Mouse (Mus musculus) MN1 (cell line): ENCODE data around the gene Rerg.

Source experiments
- DNase-seq: peaks from one replicate; pipeline ENCODE4 v3.0.0-alpha.2; 2016; ENCODE audit warnings: low spot score

Rerg gene

DNA sequence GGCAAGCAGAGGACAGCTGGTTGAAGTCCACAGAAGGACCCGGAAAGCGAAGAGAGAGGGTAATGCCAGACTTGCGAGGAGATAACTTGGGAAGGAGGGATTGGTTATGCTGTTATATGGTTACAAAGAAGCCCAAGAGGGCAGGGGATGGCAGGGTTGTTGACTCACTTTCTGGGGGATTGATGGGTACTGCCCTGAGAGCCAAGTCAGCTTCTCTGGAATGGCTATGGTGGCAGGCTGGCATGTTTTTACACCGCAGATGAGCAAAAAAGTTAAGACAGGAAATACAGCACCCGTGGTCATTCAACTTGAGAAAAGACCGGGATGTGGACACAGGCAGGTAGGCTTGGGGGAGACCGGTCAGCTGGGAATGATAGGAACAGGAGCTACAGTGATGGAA lies 7.8 kb downstream of the Rerg start:
- DNase-seq, result no peak

DNA sequence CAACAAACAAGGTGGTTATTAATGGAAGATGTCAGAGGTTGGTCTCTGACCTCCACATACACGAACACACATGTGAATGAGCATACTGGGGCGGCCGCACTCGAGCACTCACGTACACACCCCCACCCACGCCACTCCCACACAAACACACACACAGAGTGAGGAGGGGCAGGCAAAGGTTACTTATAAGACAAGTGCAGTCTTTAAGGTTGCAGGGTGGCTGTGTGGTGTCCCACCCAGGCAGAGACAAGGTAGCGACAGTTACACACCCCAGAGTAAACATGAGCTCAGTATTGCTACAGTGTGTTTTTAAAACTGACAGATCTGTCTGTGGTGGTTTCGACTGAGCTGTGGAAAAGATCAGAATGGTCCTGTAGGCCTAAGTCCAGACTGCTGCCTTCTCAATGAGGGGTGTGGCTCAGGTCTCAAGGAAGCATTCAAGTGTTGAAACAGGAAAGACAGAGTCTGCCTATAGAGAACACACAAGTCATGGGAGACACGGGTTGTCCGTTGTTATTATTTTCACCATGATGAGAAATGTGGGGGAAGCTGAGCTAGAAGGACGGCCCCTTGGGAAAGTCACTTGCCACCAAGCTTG lies 8.7 kb downstream of the Rerg start:
- no peak for DNase-seq

DNA sequence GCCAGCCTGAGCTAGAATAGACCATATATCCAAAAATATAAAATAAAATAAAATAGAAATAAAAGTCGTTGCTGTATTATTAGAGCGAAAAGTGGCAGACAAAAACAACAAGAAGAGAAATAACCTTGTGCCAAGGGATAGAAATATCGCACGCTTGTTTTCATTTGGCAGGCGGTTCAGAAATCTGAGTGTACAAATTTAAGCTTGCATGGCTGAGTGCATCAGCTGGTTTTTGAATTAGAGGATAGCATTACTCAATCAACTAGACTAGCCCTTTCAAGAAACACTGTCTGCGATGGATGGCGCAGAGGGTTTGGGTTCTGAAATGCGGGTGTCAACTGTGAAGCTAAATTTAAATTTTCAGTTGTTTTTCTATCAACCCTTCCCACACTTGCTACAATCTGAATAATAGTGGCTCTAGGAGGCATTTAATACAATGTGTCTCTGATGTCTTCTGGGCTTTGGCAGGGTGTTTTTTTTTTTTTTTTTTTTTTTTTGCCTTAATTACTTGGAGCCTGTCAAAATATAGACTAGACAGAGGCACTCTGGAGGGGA lies 10.8 kb downstream of the Rerg start:
- DNase-seq, result no peak

DNA sequence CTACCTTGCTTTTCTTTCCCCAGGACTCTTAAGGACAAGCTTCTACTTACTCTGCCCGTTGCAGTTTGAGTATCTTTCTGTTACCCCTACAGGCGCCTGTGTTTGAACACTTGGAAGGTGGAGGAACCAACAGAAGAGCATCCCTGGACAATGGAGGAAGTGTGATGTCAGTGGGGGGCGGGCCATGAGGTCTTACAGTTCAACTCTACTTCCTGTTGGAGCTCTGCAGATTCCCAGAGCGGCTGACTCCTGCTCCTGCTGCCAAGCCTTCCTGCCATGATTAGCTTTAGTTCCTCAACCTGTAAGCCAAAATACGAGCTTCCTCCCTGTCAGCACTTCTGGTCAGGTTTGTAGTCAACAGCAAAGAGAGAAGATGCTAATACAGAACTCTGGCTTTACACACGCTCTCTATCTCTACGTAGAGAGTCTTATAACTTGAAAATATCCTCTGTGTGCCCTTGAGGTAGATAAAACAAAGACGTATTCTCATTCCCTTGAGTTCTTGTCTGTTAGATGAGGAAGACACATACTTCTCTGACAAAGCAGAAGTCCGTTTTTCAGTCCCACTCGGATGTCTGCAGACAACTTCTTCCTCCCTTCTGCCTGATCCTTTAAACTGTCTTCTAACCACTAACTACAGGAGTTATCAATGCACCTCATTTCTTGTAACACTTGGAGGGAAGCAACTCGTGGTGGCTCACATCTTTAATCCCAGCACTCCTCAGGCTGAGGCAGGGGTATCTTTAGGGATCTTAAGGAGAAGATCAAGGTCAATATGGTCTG lies 13.7 kb downstream of the Rerg start:
- no peak for DNase-seq

DNA sequence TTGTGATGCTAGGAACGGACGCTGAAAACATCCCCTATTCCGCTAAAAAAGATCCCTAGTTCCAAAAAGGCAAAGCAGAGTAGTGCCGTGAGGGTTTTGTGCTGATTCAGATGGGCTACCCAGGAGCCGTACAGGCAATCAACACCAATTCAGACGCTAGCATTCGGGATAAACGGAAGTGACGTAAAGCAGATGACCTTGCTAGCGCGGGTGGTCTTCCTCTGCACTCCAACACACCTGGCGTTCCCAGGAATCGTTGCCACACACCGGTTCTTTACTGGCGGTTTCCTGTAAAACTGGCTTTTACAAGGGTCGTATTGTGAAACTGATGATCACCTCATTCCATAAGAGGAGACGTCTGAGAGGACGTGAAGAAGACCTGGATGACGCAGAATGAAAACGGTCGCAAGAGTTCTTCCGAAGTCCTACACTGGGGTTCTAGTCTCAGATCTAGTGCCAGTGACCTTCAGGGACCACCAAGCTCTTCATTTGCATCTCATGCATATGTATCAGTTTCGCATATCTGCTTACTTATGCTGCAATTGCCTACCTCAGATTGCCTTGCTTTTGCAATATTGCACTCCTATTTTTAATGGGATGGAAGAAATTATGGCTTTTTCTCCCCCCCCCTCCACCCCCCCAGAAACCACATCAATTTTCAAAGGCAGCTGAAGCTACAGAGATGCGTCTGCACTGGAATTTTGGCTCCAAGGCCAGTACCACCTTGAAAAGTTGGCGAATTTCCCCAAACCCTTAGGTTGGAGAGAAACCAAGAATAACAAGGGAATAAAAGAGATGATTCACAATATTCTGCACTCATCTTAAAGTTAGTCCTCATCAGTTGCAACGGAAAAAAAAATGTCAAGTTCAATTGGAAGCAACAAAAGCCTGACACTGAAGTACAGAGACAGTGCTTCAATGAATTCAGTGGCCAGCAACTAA lies 14.8 kb downstream of the Rerg start:
- DNase-seq, result no peak

DNA sequence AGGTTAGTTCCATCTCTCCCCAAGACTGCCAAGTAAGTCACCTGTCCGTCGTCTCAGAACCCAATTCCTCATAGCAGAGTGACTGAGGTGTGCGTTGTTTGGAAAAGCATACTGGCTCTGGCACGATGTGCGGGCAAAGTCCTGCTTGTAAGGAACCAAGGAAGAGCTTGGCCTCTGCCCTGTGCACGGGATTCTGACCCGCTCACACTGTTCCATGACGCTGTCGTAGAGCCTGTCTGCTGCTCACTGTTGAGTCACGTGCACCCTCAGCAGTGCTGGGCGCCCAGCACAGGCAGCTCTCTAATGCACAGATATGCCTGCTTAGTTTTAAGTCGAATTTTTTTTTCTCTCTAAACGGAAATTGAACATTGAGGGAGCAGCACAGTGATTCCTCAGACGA lies 17.3 kb downstream of the Rerg start:
- DNase-seq, result no peak

DNA sequence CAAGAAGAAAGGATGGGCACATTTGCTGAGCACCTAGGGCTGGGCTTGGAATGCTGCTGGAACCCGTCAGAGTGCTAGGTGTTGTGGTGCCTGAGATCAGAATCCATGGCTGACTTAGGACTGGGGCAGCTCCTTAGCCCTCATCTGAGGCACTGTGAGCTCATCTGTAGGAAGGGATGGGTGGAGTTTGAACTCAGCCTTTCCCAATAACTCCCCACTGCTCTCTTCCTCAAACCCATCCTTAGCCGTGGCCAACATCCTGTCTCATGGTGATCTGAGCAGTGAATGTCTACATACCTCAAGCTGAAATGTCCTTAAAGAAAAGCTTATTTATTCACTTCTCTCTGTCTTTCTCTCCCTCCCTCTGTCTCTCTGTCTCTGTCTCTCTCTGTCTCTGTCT lies 19.3 kb downstream of the Rerg start:
- no peak for DNase-seq

DNA sequence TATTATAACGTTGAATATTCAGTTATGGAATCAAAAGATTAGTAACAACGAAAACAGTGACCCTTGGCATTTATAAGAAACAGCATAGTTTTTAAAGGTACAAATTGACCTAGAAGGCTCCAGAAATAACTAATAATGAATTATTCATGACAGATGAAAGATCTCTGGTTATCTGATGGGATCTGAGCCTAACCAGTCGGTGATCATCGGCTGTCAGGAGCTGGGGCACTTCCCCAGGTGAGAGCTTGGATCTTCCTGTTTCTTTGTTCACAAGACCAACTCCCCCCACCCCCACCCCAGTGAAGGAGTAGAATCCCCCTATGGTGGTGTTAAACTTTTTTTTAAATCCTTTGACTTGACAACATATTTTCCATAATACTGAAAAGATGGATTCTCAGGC lies 20.5 kb downstream of the Rerg start:
- DNase-seq, result no peak

DNA sequence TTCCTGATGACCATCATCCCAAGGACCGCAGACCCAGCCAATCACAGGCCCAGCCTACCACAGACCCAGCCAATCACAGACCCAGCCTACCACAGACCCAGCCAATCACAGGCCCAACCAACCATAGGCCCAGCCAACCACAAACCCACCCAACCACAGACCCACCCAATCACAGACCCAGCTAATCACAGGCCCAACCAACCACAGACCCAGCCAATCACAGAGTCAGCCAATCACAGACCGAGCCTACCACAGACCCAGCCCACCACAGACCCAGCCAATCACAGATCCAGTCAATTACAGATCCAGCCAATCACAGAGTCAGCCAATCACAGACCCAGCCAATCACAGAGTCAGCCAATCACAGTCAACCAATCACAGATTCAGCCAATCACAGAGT lies 23.4 kb downstream of the Rerg start:
- no peak for DNase-seq

DNA sequence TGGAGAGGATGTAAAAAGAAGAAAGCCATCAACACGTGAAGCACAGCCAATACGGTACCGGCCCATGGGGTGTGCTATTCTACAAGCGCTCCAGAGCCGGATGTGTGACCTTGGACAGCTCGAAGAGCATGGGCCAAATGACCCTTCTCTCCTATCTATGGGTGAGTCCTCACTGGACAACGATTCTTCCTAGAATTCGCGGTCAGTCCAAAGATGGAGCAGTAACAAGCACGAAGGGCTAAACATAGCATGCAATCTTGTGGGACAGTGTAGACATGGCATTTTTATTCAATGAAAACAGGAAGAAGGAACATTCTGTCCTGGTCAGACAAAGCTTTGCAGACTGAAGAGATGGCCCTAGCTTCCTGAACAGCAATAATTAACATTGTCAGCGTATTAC lies 24.7 kb downstream of the Rerg start:
- no peak for DNase-seq

DNA sequence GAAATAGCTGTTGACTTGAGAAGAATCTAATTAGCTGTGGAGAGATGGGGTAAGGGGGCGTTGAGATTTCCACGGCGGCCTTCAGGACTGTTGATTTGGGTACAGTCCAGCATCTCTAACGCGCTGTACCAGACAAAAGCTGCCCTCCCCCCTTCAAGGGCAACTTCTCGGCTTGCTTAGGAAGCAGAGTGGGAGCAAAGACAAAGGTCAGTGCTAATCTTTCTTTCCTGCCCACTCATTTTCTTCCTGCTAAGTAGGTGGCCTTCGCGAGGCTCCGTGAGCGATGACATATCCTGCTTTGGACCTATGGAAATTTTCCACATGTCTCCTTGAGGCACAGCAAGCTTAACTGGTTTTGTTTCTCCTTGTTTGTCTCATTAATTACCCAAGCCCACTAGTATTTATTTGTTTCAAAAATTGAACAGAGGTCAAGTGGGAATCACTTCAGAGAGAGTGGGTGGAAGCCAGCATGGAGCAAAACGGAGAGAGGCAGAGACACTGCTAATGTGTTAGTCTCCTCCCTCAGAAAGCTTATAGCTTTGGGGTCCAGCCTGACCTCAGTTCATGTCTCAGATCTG lies 25.2 kb downstream of the Rerg start:
- no peak for DNase-seq

DNA sequence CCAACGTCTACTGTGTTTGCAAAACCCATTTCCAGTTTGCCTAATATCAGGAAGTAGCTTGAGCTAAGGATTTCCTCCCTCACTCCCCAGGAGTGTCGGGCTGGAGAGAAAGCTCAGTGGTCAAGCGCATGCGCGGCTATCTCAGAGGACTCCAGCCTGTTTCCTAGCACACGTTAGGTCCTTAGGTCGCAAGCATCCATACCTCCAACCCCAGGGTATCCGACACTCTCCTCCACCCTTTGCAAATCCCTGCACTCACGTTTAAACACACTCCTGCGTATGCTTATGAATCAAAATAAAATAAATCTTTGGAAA lies 25.8 kb downstream of the Rerg start:
- no peak for DNase-seq

DNA sequence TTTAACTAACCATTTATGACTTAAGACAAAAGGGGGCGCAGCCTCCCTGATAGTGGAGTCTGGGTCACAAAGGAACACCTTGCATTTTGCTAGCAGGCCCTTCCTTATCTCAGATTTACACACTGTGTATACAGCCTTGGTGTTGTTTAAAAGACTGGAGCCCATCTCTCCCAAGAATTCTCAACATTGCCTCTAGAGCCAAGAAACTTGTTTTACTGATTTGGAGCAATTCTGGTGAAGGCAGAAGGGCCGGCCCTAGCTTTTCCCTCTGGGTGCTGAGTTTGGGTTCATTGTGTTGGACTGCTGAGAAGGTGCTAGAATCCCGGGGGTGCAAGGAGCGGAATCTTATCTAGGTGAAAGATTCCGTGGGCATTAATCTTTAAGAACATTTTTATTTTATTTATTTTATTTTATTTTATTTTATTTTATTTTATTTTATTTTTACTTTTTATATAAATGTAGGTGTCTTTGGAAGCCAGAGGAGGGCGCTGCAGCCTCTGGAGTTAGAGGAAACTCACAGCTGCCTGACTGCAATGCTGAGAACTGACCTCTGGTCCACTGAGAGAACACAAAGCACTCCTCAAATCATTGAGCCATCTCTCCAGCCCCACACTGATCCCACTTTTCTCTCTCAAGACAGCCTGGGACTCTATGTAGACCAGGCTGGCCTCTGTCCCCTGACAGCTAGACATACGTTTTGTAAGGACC lies 26.3 kb downstream of the Rerg start:
- DNase-seq, result no peak

DNA sequence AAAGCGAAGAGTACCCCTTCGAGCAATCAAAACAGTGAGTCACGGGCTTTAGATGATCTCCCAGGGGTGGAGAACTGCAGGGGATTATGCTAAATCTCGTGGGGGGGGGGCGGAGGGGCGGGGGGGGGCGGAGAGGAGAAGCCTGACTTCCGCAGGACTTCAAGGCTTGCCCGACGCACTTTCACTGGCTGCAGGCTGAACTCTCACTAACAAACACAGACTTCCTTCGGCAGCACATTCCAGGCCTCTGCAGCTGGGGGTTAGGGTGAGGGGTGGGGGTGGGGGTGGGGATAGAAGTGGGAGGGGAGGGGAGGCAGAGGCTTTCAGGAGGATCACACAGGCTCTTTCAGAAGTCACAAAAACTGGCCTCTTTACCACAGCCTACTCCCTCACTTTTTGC lies 27.5 kb downstream of the Rerg start:
- no peak for DNase-seq

DNA sequence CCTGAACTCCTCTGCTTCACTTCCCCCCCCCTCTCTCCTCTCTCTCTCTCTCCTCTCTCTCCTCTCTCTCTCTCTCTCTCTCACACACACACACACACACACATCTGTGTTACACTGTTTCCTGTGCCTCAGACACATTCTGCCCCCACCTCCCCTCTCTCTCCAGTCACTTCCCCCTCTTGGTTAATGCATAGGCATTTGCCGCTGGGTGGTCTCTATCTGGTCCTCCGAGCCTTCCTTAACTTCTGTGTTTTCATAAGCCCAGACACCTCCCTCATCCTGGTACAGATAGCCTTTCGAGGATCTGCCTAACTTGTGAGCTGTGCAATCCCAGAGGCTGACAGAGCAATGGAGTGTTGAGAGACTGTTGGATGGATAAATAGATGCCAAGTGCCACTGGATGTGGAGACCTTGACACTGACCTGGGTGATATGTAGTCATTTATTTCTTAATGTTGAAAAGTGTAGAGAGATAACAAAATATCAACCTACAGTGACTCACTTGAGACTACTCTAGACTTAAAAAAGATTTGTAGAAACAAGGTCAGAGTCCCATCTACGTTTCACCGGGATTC lies 29.0 kb downstream of the Rerg start:
- no peak for DNase-seq

DNA sequence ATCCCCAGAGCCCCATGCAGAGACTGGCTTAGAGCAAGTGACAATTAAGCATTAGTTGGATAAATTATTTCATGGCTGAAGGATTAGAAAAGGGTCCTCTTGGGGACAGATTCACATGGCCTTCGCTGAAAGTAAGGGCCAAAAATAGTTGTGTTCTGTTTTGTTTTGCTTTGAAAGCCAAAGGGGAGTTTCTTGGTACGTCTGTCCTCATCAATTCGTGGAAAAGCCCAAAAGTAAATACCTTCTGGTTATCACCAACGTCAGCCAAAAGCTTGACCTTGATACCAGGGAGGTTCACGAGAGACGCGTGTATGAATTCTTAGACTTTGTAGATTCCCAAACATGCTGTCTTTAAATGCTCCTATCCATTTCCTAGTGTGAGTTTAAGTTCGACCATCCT lies 31.5 kb downstream of the Rerg start:
- DNase-seq, result no peak

DNA sequence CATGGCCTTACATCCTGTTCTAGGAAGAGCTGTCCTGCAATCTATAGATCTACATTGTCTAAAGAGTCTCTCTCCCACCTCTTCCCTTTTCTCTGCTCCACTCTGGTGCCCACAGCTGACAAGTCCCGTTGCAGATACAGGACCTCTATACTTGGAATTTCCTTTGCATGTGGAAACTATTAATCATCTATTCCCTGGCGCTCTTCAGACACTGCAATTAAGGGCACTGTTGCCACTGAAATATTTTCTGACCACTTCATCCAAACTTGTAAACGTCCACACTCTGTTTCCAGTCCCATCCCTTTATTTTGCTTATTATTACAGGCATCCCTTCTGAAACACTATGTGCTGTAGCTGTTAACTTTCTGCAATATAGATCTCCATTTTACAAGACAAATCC lies 31.9 kb downstream of the Rerg start:
- no peak for DNase-seq

DNA sequence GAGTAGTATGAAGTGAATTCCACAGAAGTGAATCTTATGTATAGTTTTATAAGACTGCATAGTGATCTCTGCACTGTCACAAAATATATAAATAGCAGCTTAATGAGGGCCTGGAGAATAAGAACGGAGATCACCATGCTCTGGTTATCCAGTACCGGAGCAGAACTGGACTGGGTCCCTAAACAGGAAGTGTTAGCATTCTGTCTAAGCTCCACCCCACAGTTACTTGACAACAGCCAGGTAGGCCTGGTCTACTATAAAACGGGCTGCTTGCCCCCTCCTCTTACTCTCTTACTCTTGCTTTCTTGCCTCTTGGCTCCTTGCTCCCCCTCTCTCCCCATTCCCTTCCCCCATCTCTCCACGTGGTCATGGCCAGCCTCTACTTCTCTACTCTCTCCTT lies 33.9 kb downstream of the Rerg start:
- DNase-seq, result no peak

DNA sequence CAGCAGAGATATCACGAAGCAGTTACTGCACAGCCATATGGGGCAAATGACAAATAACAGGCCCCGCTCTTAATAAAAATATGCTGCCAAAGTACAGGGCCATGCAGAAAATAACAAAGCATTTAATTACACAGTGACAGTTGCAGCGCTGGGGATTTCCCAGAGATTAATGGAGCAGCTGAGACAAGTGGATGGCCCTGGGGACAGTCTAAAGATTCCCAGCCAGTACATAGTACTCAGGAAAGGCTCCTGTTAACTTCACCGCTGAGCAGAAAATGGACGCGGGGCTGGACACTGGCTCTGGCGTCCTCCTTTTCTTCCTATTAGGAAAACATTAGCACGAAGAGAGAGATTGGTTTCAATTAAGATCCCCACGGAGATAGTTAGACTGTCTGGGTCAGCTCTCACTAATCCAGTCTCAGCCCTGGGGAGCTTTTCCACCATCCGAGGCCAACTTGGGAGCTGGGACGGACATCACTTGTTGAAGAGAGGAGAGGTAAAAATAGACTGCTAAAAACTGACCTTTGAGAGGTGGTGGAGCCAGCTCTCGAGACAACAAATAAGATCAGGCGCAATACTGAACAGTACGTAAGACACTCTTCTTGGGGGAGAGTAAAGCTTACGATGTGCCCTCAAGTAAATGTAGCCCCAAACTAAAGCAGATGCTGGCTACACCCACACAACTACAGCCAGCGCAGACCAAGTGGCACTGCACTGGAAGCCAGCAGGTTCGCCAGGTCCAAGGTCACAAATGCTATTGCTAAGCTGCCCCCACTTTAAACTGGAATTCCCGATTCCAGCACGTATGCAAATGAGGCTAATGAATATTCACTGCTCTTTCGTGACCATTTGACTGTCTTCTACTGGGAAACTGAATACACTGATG lies 34.5 kb downstream of the Rerg start:
- DNase-seq, result peak; percentile 64

DNA sequence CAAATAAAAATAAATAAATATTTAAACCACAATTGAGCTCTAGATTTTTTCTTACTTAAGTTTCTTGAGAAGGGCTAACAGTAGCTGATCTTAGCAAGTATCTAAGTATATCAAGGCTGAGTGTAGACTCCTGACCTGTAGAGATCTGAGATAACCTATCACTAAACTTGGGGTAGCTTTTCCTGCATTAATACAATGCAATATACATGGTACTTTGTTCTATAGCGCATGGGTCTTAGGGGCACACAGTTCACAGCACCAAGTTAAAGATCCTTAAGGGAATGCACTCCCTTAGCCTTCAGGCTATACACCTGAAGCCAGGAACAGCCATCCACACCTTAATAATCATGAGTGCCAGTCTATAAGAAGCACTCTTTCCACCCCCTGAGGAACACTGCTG lies 38.5 kb downstream of the Rerg start:
- DNase-seq, result no peak
